Mouse (Mus musculus) liver, postnatal 0 days (tissue): ENCODE results near the gene Kirrel.

Source experiments
- CTCF ChIP-seq: sonication (generic); IDR thresholded peaks from 2 replicates; pipeline ENCODE4 v1.5.1; 2016; ENCODE audit warnings: antibody characterized with exemption, low read depth
- EP300 ChIP-seq: IDR thresholded peaks from 2 replicates; pipeline ENCODE4 v1.6.1; 2016; ENCODE audit warnings: antibody characterized with exemption, low read depth, mild to moderate bottlenecking

- TF ChIP-seq CTCF (no peak), EP300 (no peak)
Measured at GRCm38 (mm10) chr3:87041733-87042132, 132.8 kb downstream of the Kirrel start.
